Mouse (Mus musculus) E14TG2a.4 (cell line): ENCODE results near the gene Tshr.

Experiments used
- CTCF ChIP-seq: conservative IDR thresholded peaks from 2 replicates; pipeline ENCODE4 v1.5.1; 2014; ENCODE audit warnings: low read length
- NANOG ChIP-seq: IDR thresholded peaks from 2 replicates; pipeline ENCODE4 v1.6.1; 2014; ENCODE audit warnings: borderline replicate concordance, low read length, mixed read lengths

GRCm38 (mm10) chr12:91567145-91567544 is 182.8 kb downstream of the Tshr start:
- TF ChIP-seq CTCF: no peak
- TF ChIP-seq NANOG: no peak
